Mouse (Mus musculus) midbrain, embryonic 16.5 days (tissue): ENCODE results near the gene Smpd3. TPM values are rescaled to one million over a fixed set of nuclear protein-coding genes. Genes with fewer than 3 reads are reported as not detected.

Source experiments
- ATAC-seq: fragments of 200-750 bp; cut with Nextera tagmentation; 2 replicates; pipeline ENCODE4 v1.8.0; 2017; ENCODE audit warnings: moderate TSS enrichment
- H3K27ac ChIP-seq: fragments of 300-500 bp; sonication (generic); 2 replicates; pipeline ENCODE4 v1.5.1; 2014; ENCODE audit warnings: mild to moderate bottlenecking, low read length, mixed read lengths
- H3K27me3 ChIP-seq: fragments of 300-500 bp; sonication (generic); 2 replicates; pipeline ENCODE4 v1.6.1; 2014; ENCODE audit warnings: low read depth, low read length, mixed read lengths; ENCODE audit not compliant: control insufficient read depth, insufficient read depth
- H3K36me3 ChIP-seq: fragments of 300-500 bp; sonication (generic); 2 replicates; pipeline ENCODE4 v1.6.1; 2014; ENCODE audit warnings: mild to moderate bottlenecking, low read length, moderate library complexity, mixed read lengths; ENCODE audit not compliant: control insufficient read depth, insufficient read depth
- H3K4me1 ChIP-seq: fragments of 300-500 bp; sonication (generic); 2 replicates; pipeline ENCODE4 v1.6.1; 2014; ENCODE audit warnings: mild to moderate bottlenecking, low read length, mixed read lengths; ENCODE audit not compliant: control insufficient read depth, insufficient read depth
- H3K4me2 ChIP-seq: fragments of 300-500 bp; sonication (generic); 2 replicates; pipeline ENCODE4 v1.6.1; 2014; ENCODE audit warnings: mild to moderate bottlenecking, low read length, mixed read lengths
- H3K4me3 ChIP-seq: fragments of 300-500 bp; sonication (generic); 2 replicates; pipeline ENCODE4 v1.5.1; 2014; ENCODE audit warnings: low read depth, mild to moderate bottlenecking, low read length, moderate library complexity, mixed read lengths
- H3K9ac ChIP-seq: fragments of 300-500 bp; sonication (generic); 2 replicates; pipeline ENCODE4 v1.6.1; 2014; ENCODE audit warnings: low read depth, low read length, mixed read lengths
- H3K9me3 ChIP-seq: fragments of 300-500 bp; sonication (generic); replicated peaks from 2 replicates; pipeline ENCODE4 v1.6.1; 2014; ENCODE audit warnings: mild to moderate bottlenecking, low read length, mixed read lengths; ENCODE audit not compliant: control insufficient read depth, poor library complexity, severe bottlenecking
- WGBS: fragments of 180-500 bp; shearing (Covaris S2); extraction: QIAGEN DNeasy Blood & Tissue Kit; methylation state at CpG from one replicate; pipeline ENCODE4 v1.1.7; 2014; 5-methylcytosine and 5-hydroxymethylcytosine counted together
- polyA plus RNA-seq: library from polyadenylated mRNA; unstranded; fragments of >200 nt; fragmentation: Nextera tagmentation; extraction: Ambion mirVana; gene quantifications from 2 replicates; pipeline ENCODE4 v1.2.1, GENCODE M21; 2015

Smpd3 gene
- polyA plus RNA-seq, 1 experiment from 2014 or later = 76.2 TPM

GRCm38 (mm10) chr8:106273468-106273867 is 64.3 kb downstream of the Smpd3 start:
- Histone ChIP-seq H3K36me3 (no peaks in the 10 kb centered on the region), H3K4me2 (no peak overlapping the region), H3K4me3 (no peak overlapping the region), H3K9ac (no peak overlapping the region), H3K27ac (no peak overlapping the region), H3K27me3 (no peaks in the 10 kb centered on the region), H3K9me3 (no peaks in the 10 kb centered on the region), H3K4me1 (peaks cover 26% of the 10 kb centered on the region)
- WGBS = 86% methylated on average over 3 of the region's 3 CpGs
- ATAC-seq = no peak

- no peaks in the 10 kb centered on the region for H3K36me3 ChIP-seq
- H3K27ac ChIP-seq = peak overlapping the region; percentile 62
- 0 out of 2 replicates have a peak overlapping the region, but pooled peaks have one; percentile 42 for H3K9ac ChIP-seq
- peaks cover 26% of the 10 kb centered on the region for H3K4me1 ChIP-seq
- H3K9me3 ChIP-seq = no peaks in the 10 kb centered on the region
- H3K4me2 ChIP-seq = peak overlapping the region; percentile 5; the same call in 1 of the 2 replicates
- H3K27me3 ChIP-seq = no peaks in the 10 kb centered on the region
- no peak for ATAC-seq
- WGBS = 37% methylated on average over 4 of the region's 4 CpGs
- H3K4me3 ChIP-seq = no peak overlapping the region
These were observed 66.4 kb downstream of the Smpd3 start for GRCm38 (mm10) chr8:106271378-106271777.

GRCm38 (mm10) chr8:106270804-106271203 is 67.0 kb downstream of the Smpd3 start:
- H3K27me3 ChIP-seq = no peaks in the 10 kb centered on the region
- peak overlapping the region; percentile 47; the same call in 1 of the 2 replicates for H3K9ac ChIP-seq
- H3K4me3 ChIP-seq = no peak overlapping the region
- H3K36me3 ChIP-seq = 0 out of 2 replicates have a peak, but pooled peaks cover under 1% of the 10 kb centered on the region
- 6% methylated on average over 5 of the region's 5 CpGs for WGBS
- H3K27ac ChIP-seq = peak overlapping the region; percentile 62
- no peaks in the 10 kb centered on the region for H3K9me3 ChIP-seq
- H3K4me2 ChIP-seq = peak overlapping the region; percentile 5; the same call in 1 of the 2 replicates
- ATAC-seq = peak; percentile 66
- peaks cover 26% of the 10 kb centered on the region for H3K4me1 ChIP-seq

- peaks cover 26% of the 10 kb centered on the region for H3K4me1 ChIP-seq
- H3K27ac ChIP-seq = no peak overlapping the region
- H3K36me3 ChIP-seq = peaks cover 14% of the 10 kb centered on the region
- 0 out of 2 replicates have a peak, but pooled peaks have one; percentile 19 for ATAC-seq
- H3K4me2 ChIP-seq = no peak overlapping the region
- no peak overlapping the region for H3K9ac ChIP-seq
- H3K27me3 ChIP-seq = no peaks in the 10 kb centered on the region
- no peaks in the 10 kb centered on the region for H3K9me3 ChIP-seq
- 56% methylated on average over 5 of the region's 5 CpGs for WGBS
- H3K4me3 ChIP-seq = no peak overlapping the region
These were observed 69.0 kb downstream of the Smpd3 start for GRCm38 (mm10) chr8:106268710-106269346.

- H3K9ac ChIP-seq = no peak overlapping the region
- H3K4me2 ChIP-seq = no peak overlapping the region
- no peak overlapping the region for H3K4me3 ChIP-seq
- no peak overlapping the region for H3K27ac ChIP-seq
- no peaks in the 10 kb centered on the region for H3K27me3 ChIP-seq
- 84% methylated on average over 17 of the region's 17 CpGs for WGBS
- peaks cover 8% of the 10 kb centered on the region for H3K4me1 ChIP-seq
- peaks cover 20% of the 10 kb centered on the region for H3K36me3 ChIP-seq
- H3K9me3 ChIP-seq = no peaks in the 10 kb centered on the region
- no peak for ATAC-seq
These were observed 72.4 kb downstream of the Smpd3 start for GRCm38 (mm10) chr8:106265398-106265797.

DNA sequence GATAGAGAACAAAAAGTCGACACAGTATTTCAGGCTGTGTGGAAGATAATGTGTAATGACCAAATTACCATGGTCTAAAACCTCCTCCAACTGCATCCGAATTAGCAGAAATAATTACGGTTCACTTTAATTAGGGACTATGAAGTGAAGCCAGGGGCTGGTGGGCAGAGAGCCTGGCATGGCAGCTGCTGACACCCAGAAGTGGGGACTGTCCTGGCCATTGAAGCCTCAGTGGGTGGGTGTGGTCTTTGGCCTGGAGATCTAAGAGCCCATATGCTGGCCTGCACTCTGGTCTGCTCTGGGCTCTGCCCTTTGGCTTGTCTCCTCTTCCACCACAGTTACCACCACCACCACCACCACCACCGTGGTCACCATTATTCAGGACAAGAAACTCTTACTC is 73.9 kb downstream of the Smpd3 start:
- H3K4me1 ChIP-seq = peaks cover 4% of the 10 kb centered on the region; the same call in 1 of the 2 replicates
- no peaks in the 10 kb centered on the region for H3K9me3 ChIP-seq
- no peak overlapping the region for H3K4me3 ChIP-seq
- no peaks in the 10 kb centered on the region for H3K27me3 ChIP-seq
- no peak overlapping the region for H3K4me2 ChIP-seq
- 77% methylated on average over 4 of the region's 4 CpGs for WGBS
- ATAC-seq = no peak
- no peak overlapping the region for H3K27ac ChIP-seq
- H3K36me3 ChIP-seq = peaks cover 29% of the 10 kb centered on the region
- no peak overlapping the region for H3K9ac ChIP-seq

DNA sequence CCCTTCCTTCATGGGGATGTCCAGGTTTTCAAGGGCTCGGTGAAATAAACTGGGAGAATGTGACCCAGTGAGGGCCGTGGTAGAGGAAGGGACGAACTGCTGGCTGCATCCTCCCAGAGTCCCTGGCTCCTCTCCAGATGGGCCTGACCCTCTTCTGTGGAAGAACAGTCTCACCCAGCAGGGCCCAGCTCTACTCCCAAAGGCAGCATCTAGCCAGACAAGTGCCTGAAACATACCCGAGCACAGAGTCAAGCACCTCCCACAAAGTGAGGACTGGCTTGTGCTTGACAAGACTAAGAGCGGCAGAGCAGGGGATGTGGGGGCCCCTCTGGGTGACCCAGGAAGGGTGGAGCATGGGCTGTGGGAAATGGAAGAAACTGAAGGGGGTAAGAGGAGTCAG is 75.4 kb downstream of the Smpd3 start:
- ATAC-seq = no peak
- WGBS = 64% methylated on average over 5 of the region's 5 CpGs
- Histone ChIP-seq H3K9me3 (no peaks in the 10 kb centered on the region), H3K36me3 (peaks cover 37% of the 10 kb centered on the region), H3K27me3 (no peaks in the 10 kb centered on the region), H3K4me3 (no peak overlapping the region), H3K9ac (no peak overlapping the region), H3K27ac (no peak overlapping the region), H3K4me2 (no peak overlapping the region), H3K4me1 (peaks cover 4% of the 10 kb centered on the region; the same call in 1 of the 2 replicates)

GRCm38 (mm10) chr8:106260894-106261293 is 76.9 kb downstream of the Smpd3 start:
- Histone ChIP-seq H3K9ac (no peak overlapping the region), H3K27me3 (no peaks in the 10 kb centered on the region), H3K4me2 (no peak overlapping the region), H3K4me1 (peaks cover 4% of the 10 kb centered on the region; the same call in 1 of the 2 replicates), H3K27ac (no peak overlapping the region), H3K4me3 (no peak overlapping the region), H3K36me3 (peaks cover 44% of the 10 kb centered on the region), H3K9me3 (no peaks in the 10 kb centered on the region)
- no peak for ATAC-seq
- WGBS = 70% methylated on average over 4 of the region's 4 CpGs

DNA sequence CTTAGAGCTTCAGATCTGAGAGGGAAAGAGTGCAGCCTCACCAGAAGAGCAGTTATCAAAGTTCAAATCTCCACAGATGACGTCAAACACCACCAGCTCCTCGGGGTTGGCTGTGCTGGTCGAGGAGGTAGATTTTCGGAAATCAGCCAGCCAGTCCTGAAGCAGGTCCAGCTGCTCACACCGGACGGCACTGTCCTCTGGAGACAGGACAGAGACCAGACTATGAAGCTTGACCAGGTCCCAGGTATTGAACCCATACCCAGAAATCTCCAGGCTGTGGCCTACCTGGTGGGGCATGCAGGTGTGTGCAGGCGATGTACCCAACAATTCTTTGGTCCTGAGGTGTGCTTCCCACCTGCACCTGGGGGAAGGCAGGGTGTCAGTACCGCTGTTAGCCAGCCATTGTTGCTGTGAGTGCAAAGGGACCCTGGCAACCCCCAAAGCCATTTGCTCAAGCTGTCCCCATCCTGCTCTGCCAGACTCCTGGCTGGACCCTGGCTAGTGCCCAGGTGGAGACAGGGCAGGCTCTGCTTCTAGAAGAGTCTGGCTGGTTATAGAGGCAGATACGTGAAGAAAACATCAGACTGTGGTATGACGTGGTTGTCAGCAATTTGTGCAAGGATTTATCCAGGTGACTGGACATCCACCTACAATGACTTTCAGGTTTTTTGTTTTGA is 78.1 kb downstream of the Smpd3 start:
- Histone ChIP-seq H3K4me1 (peaks cover 4% of the 10 kb centered on the region; the same call in 1 of the 2 replicates), H3K9ac (no peak overlapping the region), H3K36me3 (peaks cover 38% of the 10 kb centered on the region), H3K9me3 (no peaks in the 10 kb centered on the region), H3K27ac (no peak overlapping the region), H3K4me3 (no peak overlapping the region), H3K4me2 (no peak overlapping the region), H3K27me3 (no peaks in the 10 kb centered on the region)
- no peak for ATAC-seq
- WGBS = 92% methylated on average over 10 of the region's 10 CpGs
